In the genomic region with DNA sequence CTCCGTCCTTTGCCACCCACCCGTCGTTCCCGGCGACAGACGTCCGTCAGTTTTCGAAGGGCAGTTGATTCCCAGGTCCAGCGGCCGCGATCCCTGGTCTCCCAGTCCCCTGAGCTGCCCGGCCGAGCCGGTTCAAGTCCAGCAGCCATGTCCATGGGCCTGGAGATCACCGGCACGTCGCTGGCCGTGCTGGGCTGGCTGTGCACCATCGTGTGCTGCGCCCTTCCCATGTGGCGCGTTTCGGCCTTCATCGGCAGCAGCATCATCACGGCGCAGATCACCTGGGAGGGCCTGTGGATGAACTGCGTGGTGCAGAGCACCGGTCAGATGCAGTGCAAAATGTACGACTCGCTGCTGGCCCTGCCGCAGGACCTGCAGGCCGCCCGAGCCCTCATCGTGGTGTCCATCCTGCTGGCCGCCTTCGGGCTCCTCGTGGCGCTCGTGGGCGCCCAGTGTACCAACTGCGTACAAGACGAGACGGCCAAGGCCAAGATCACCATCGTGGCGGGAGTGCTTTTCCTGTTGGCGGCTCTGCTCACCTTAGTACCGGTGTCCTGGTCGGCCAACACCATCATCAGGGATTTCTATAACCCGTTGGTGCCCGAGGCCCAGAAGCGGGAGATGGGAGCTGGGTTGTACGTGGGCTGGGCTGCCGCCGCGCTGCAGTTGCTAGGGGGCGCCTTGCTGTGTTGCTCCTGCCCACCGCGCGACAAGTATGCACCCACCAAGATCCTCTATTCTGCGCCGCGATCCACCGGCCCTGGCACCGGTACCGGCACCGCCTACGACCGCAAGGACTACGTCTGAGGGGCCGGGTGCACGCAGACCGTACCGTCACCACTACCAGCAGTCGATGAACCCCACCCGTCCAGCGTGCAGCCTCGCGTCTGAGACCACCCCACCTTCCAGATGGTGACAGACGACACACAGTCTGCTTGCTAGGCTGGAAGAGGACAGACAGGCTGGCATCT, we compare ENCODE assay signal across 8 mouse cellular contexts. TPM values are rescaled to one million over a fixed set of nuclear protein-coding genes. Genes with fewer than 3 reads are reported as not detected.
DNase-seq lines count a peak whose midpoint lies in the region; ATAC-seq lines count a peak whose summit lies in the region.

No protein-coding gene starts in this region.

- H3K4me1 ChIP-seq in kidney, embryonic 14.5 days (ENCODE audit: control insufficient read depth, insufficient read depth, low read length), result peaks cover 14% of the 10 kb centered on the region
- peaks cover 21% of the 10 kb centered on the region for H3K4me1 ChIP-seq in embryonic facial prominence, embryonic 15.5 days
- H3K4me1 ChIP-seq in limb, embryonic 11.5 days (ENCODE audit: control insufficient read depth, insufficient read depth, low read length), result peaks cover 10% of the 10 kb centered on the region
- H3K4me1 ChIP-seq in midbrain, embryonic 16.5 days (ENCODE audit: control insufficient read depth, insufficient read depth, low read length), result peaks cover 4% of the 10 kb centered on the region; the same call in 1 of the 2 replicates

- 3% methylated on average over 79 of the region's 79 CpGs for WGBS in kidney, embryonic 14.5 days
- WGBS in embryonic facial prominence, embryonic 15.5 days, result 3% methylated on average over 79 of the region's 79 CpGs
- 6% methylated on average over 79 of the region's 79 CpGs for WGBS in limb, embryonic 11.5 days
- 4% methylated on average over 79 of the region's 79 CpGs for WGBS in midbrain, embryonic 16.5 days

- H3K27me3 ChIP-seq in kidney, embryonic 14.5 days (ENCODE audit: control insufficient read depth, insufficient read depth, low read length), result peaks cover 42% of the 10 kb centered on the region
- peaks cover 53% of the 10 kb centered on the region for H3K27me3 ChIP-seq in embryonic facial prominence, embryonic 15.5 days
- H3K27me3 ChIP-seq in limb, embryonic 11.5 days (ENCODE audit: control insufficient read depth, insufficient read depth, low read length), result peaks cover 51% of the 10 kb centered on the region
- peaks cover 43% of the 10 kb centered on the region for H3K27me3 ChIP-seq in midbrain, embryonic 16.5 days (ENCODE audit: control insufficient read depth, insufficient read depth, low read depth, low read length)

- no peak for DNase-seq in kidney, postnatal 14 days
- peak; percentile 51 for DNase-seq in limb, embryonic 11.5 days (ENCODE audit: low spot score)
- no peak for DNase-seq in layer of hippocampus, postnatal 14 days (ENCODE audit: low spot score in 2 of 2)
- no peak for DNase-seq in spleen, postnatal 36 days (ENCODE audit: low spot score in 2 of 2)
- no peak for DNase-seq in frontal cortex, postnatal 10 days (ENCODE audit: low spot score in 2 of 2)

- peak overlapping the region; percentile 41 for H3K4me3 ChIP-seq in kidney, embryonic 14.5 days (ENCODE audit: low read length)
- H3K4me3 ChIP-seq in embryonic facial prominence, embryonic 15.5 days (replicated peaks), result peak overlapping the region; percentile 37
- H3K4me3 ChIP-seq in limb, embryonic 11.5 days (ENCODE audit: low read depth, low read length), result peak overlapping the region; percentile 20
- peak overlapping the region; percentile 27 for H3K4me3 ChIP-seq in midbrain, embryonic 16.5 days (ENCODE audit: low read depth, low read length)

- peak overlapping the region; percentile 78 for H3K27ac ChIP-seq in kidney, embryonic 14.5 days (ENCODE audit: low read depth, low read length)
- no peak overlapping the region; the same call in 1 of the 2 replicates for H3K27ac ChIP-seq in embryonic facial prominence, embryonic 15.5 days (replicated peaks)
- no peak overlapping the region for H3K27ac ChIP-seq in limb, embryonic 11.5 days (replicated peaks; ENCODE audit: low read depth, low read length)
- no peak overlapping the region for H3K27ac ChIP-seq in midbrain, embryonic 16.5 days (ENCODE audit: low read length)

- peak overlapping the region; percentile 47 for H3K4me2 ChIP-seq in kidney, embryonic 14.5 days (replicated peaks; ENCODE audit: low read depth, low read length)
- peak overlapping the region; percentile 44 for H3K4me2 ChIP-seq in embryonic facial prominence, embryonic 15.5 days (replicated peaks)
- H3K4me2 ChIP-seq in limb, embryonic 11.5 days (ENCODE audit: low read depth, severe bottlenecking), result peak overlapping the region; percentile 34
- H3K4me2 ChIP-seq in midbrain, embryonic 16.5 days (ENCODE audit: low read length), result peak overlapping the region; percentile 41

- H3K36me3 ChIP-seq in kidney, embryonic 14.5 days (ENCODE audit: control insufficient read depth, insufficient read depth, low read length), result no peaks in the 10 kb centered on the region
- H3K36me3 ChIP-seq in embryonic facial prominence, embryonic 15.5 days, result no peaks in the 10 kb centered on the region
- H3K36me3 ChIP-seq in limb, embryonic 11.5 days (ENCODE audit: control insufficient read depth, insufficient read depth, low read length), result no peaks in the 10 kb centered on the region
- H3K36me3 ChIP-seq in midbrain, embryonic 16.5 days (ENCODE audit: control insufficient read depth, insufficient read depth, low read length), result no peaks in the 10 kb centered on the region

- peak; percentile 30; the same call in 1 of the 2 replicates for ATAC-seq in kidney, embryonic 14.5 days (ENCODE audit: low FRiP score, low TSS enrichment)
- 0 out of 2 replicates have a peak, but pooled peaks have one; percentile 16 for ATAC-seq in embryonic facial prominence, embryonic 15.5 days (ENCODE audit: insufficient number of reproducible peaks, low FRiP score, low TSS enrichment, low read depth)
- no peak for ATAC-seq in limb, embryonic 11.5 days (ENCODE audit: insufficient number of reproducible peaks, low FRiP score, low TSS enrichment, low read depth)
- no peak; the same call in 1 of the 2 replicates for ATAC-seq in midbrain, embryonic 16.5 days

- H3K9me3 ChIP-seq in kidney, embryonic 14.5 days (ENCODE audit: control insufficient read depth, low read length), result no peaks in the 10 kb centered on the region
- H3K9me3 ChIP-seq in embryonic facial prominence, embryonic 15.5 days (replicated peaks), result no peaks in the 10 kb centered on the region
- no peaks in the 10 kb centered on the region for H3K9me3 ChIP-seq in limb, embryonic 11.5 days (ENCODE audit: control insufficient read depth, low read length)
- H3K9me3 ChIP-seq in midbrain, embryonic 16.5 days (replicated peaks; ENCODE audit: control insufficient read depth, low read length, poor library complexity, severe bottlenecking), result no peaks in the 10 kb centered on the region

- peak overlapping the region; percentile 57 for H3K9ac ChIP-seq in kidney, embryonic 14.5 days (ENCODE audit: low read depth, low read length)
- peak overlapping the region; percentile 21; the same call in 1 of the 2 replicates for H3K9ac ChIP-seq in embryonic facial prominence, embryonic 15.5 days
- H3K9ac ChIP-seq in limb, embryonic 11.5 days (ENCODE audit: low read length), result no peak overlapping the region; the same call in 1 of the 2 replicates
- H3K9ac ChIP-seq in midbrain, embryonic 16.5 days (ENCODE audit: low read depth, low read length), result peak overlapping the region; percentile 34; the same call in 1 of the 2 replicates

RNA-seq across cellular contexts. Expression of gene Cldn3, which starts 0.6 kb away (rescaled TPM):
- polyA plus RNA-seq in kidney, embryonic 14.5 days (2014; fragmentation: Nextera tagmentation; extraction: Ambion mirVana), result 47.0 and 54.7 TPM in 2 replicates
- polyA plus RNA-seq in embryonic facial prominence, embryonic 15.5 days (2015; fragmentation: Nextera tagmentation; extraction: Ambion mirVana), result 39.7 and 50.9 TPM in 2 replicates
- polyA plus RNA-seq in limb, embryonic 11.5 days (2014; fragmentation: Nextera tagmentation; extraction: Ambion mirVana), result 3.4 and 4.3 TPM in 2 replicates
- polyA plus RNA-seq in midbrain, embryonic 16.5 days (2015; fragmentation: Nextera tagmentation; extraction: Ambion mirVana), result 2.2 and 2.6 TPM in 2 replicates
- 1 to 10 TPM; 2.0 to 2.7 TPM for total RNA-seq in layer of hippocampus, postnatal 14 days (2021)

RNA-seq across cellular contexts. Expression of gene Abhd11, which starts 22.4 kb away (rescaled TPM):
- 73.5 and 78.9 TPM in 2 replicates for polyA plus RNA-seq in kidney, embryonic 14.5 days (2014; fragmentation: Nextera tagmentation; extraction: Ambion mirVana)
- 66.0 and 68.9 TPM in 2 replicates for polyA plus RNA-seq in embryonic facial prominence, embryonic 15.5 days (2015; fragmentation: Nextera tagmentation; extraction: Ambion mirVana)
- polyA plus RNA-seq in limb, embryonic 11.5 days (2014; fragmentation: Nextera tagmentation; extraction: Ambion mirVana), result 27.8 and 28.5 TPM in 2 replicates
- polyA plus RNA-seq in midbrain, embryonic 16.5 days (2015; fragmentation: Nextera tagmentation; extraction: Ambion mirVana), result 76.5 and 81.5 TPM in 2 replicates
- 10 to 100 TPM; 39.3 to 40.4 TPM for total RNA-seq in layer of hippocampus, postnatal 14 days (2021)

RNA-seq across cellular contexts. Expression of gene Stx1a, which starts 36.7 kb away (rescaled TPM):
- polyA plus RNA-seq in kidney, embryonic 14.5 days (2014; fragmentation: Nextera tagmentation; extraction: Ambion mirVana), result 11.5 and 13.5 TPM in 2 replicates
- 16.2 and 19.7 TPM in 2 replicates for polyA plus RNA-seq in embryonic facial prominence, embryonic 15.5 days (2015; fragmentation: Nextera tagmentation; extraction: Ambion mirVana)
- polyA plus RNA-seq in limb, embryonic 11.5 days (2014; fragmentation: Nextera tagmentation; extraction: Ambion mirVana), result 8.2 and 10.2 TPM in 2 replicates
- polyA plus RNA-seq in midbrain, embryonic 16.5 days (2015; fragmentation: Nextera tagmentation; extraction: Ambion mirVana), result 162 and 195 TPM in 2 replicates
- total RNA-seq in layer of hippocampus, postnatal 14 days (2021), result 100 to 1,000 TPM; 157 to 160 TPM

RNA-seq across cellular contexts. Expression of gene Cldn4, which starts 39.8 kb away (rescaled TPM):
- polyA plus RNA-seq in kidney, embryonic 14.5 days (2014; fragmentation: Nextera tagmentation; extraction: Ambion mirVana), result 73.4 and 76.1 TPM in 2 replicates
- polyA plus RNA-seq in embryonic facial prominence, embryonic 15.5 days (2015; fragmentation: Nextera tagmentation; extraction: Ambion mirVana), result 40.7 and 52.1 TPM in 2 replicates
- 13.6 and 13.9 TPM in 2 replicates for polyA plus RNA-seq in limb, embryonic 11.5 days (2014; fragmentation: Nextera tagmentation; extraction: Ambion mirVana)
- polyA plus RNA-seq in midbrain, embryonic 16.5 days (2015; fragmentation: Nextera tagmentation; extraction: Ambion mirVana), result not detected in 2 replicates
- total RNA-seq in layer of hippocampus, postnatal 14 days (2021), result not detected

RNA-seq across cellular contexts. Expression of gene Mettl27, which starts 54.4 kb away (rescaled TPM):
- polyA plus RNA-seq in kidney, embryonic 14.5 days (2014; fragmentation: Nextera tagmentation; extraction: Ambion mirVana), result 19.4 and 26.6 TPM in 2 replicates
- 20.1 and 20.4 TPM in 2 replicates for polyA plus RNA-seq in embryonic facial prominence, embryonic 15.5 days (2015; fragmentation: Nextera tagmentation; extraction: Ambion mirVana)
- 13.7 and 17.2 TPM in 2 replicates for polyA plus RNA-seq in limb, embryonic 11.5 days (2014; fragmentation: Nextera tagmentation; extraction: Ambion mirVana)
- 6.4 and 6.6 TPM in 2 replicates for polyA plus RNA-seq in midbrain, embryonic 16.5 days (2015; fragmentation: Nextera tagmentation; extraction: Ambion mirVana)
- total RNA-seq in layer of hippocampus, postnatal 14 days (2021), result 10 to 100 TPM; 14.6 to 16.5 TPM

Comparison
In these comparisons a context has a peak if more than half of its experiments do, and no peak if none do; other contexts are left out.
1. ATAC-seq: peak in kidney, embryonic 14.5 days (single experiment) and embryonic facial prominence, embryonic 15.5 days (single experiment); none in limb, embryonic 11.5 days (single experiment) and midbrain, embryonic 16.5 days (single experiment).
2. Peak in every context shown above with its lines, with median percentiles within 50 percentile points of each other: H3K4me2 ChIP-seq and H3K4me3 ChIP-seq.